Mouse (Mus musculus) layer of hippocampus, adult 9-11 months (tissue): ENCODE measurements around the gene Gvin1.
A peak's percentile ranks its signal among the peaks of the same experiment; 100 is the strongest.
"Not testable (repeated sequence)": the region's sequence is repeated elsewhere in the genome, so short reads cannot be mapped to it uniquely, and the experiment has no call there.

Experiments used
- DNase-seq: peaks from one replicate; pipeline ENCODE4 v3.0.0; 2022

The Gvin1 gene

DNA sequence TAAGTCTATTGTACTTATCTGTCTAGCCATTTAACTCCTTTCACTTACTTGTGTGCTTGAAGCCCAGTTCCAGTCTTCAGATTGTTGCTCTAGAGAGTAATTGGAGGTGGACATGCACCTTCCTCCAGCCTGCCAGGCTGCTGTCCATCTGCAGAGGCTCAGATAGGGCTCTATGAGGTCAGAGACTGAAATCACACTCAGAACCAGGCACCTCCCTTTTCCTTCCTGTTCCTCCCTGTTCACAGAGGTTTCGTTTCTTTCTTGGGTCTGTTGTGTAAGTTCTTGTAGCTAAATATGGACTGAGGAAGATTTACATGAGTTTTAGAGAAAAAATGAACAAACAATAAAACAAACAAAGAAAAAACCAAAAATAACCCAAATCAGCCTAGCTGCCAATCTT is at the start of gene Gvin1:
Gene Gvin1 (minus strand): TSS at position 150 of the 400 bp plus-strand sequence.
- DNase-seq = peak; percentile 36

GRCm38 (mm10) chr7:106251844-106252517 is 36.9 kb upstream of the Gvin1 start:
- no peak for DNase-seq

DNA sequence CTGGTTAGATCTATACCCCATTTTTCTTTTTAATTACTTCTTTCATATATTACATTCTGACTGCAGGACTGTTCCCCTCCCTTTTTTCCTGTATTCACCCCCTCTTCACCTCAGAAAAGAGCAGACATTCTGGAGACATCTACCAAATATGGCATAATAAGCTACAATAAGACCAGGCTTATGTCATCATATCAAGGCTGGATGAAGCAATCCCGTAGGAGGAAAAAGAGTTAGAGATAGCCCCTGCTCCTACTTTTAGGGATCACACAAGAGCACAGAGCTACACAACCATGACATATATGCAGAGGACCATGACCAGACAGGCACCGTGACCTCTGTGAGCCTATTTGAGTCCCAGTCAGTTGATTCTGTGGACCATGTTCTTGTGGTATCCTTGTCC is 33.8 kb upstream of the Gvin1 start:
- no peak for DNase-seq

DNA sequence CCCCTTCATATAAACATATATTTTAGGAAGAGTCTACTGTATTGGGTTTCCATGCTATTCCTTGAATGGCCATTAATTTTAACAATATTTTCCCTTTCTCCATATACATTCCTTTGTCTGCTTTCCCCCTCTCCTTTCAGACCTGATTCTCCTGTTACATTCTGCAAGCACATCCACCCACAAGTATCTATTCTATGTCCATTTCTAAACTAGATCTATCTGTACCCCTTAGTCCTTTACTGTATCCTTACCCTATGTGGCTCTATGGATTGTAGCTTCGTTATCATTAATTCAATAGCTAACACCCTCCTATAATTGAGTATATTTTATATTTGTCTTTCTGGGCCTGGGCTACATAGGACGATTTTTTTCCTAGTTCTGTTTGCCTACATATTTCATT is 33.1 kb upstream of the Gvin1 start:
- DNase-seq = no peak

DNA sequence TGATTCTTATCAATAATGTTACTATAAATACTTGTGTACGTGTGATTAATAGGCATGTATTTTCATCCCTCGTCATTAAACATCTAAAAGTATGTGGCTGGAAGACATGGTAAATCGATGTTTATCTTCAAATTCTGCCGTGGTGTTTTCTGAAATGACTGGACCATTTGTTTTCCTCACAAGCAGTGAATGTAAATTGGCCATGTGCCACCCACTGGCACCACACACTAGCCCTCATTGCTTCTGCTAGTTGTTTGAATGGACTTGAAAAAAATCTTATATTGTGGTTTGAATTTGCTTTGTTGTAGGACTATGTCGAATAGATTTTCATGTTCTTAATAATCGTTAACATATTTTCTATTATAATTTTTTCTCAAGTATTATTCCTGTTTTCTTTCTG is 30.5 kb upstream of the Gvin1 start:
- no peak for DNase-seq

- DNase-seq = not testable (repeated sequence)
Observed at GRCm38 (mm10) chr7:106240484-106241275, 25.6 kb upstream of the Gvin1 start.

DNA sequence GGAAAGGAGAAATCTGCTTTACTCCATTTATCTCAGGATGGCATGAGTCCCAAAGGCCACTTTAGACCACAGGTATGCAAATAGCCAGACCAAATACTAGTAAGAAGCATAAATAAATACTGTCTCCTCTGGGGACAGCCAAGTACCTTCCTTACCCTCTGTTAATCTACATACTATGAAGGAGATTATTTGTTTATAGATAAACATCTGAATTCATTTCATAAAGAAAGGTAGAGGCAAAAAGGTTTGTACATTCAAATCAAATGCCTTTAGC is 22.0 kb upstream of the Gvin1 start:
- DNase-seq = no peak

GRCm38 (mm10) chr7:106236327-106237191 is 21.4 kb upstream of the Gvin1 start:
- no peak for DNase-seq

- no peak for DNase-seq
Observed at GRCm38 (mm10) chr7:106235596-106235995, 20.5 kb upstream of the Gvin1 start.

GRCm38 (mm10) chr7:106215910-106216309 is 784 bp upstream of the Gvin1 start:
- not testable (repeated sequence) for DNase-seq

DNA sequence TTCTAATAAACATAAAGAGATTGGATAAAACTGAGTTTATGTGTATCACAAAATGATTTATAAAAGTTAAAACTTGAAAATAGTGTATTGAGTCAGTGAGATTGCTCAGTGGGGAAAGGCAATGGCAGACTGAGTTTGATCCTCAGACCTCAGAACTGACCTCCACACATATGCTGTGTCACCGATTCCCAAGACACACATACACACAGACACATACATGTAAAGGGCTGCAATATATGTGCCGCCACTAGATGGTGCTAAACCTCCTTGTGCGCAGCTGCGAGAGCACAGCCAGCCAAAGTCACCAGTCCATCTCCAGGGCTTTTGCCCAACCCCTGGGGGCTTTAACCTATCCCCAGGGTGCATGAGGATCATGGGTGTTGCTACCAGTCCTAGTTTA is 1.4 kb downstream of the Gvin1 start:
- DNase-seq = not testable (repeated sequence)

GRCm38 (mm10) chr7:106206630-106207029 is 8.5 kb downstream of the Gvin1 start:
- not testable (repeated sequence) for DNase-seq

GRCm38 (mm10) chr7:106177065-106177464 is 38.1 kb downstream of the Gvin1 start:
- not testable (repeated sequence) for DNase-seq

DNA sequence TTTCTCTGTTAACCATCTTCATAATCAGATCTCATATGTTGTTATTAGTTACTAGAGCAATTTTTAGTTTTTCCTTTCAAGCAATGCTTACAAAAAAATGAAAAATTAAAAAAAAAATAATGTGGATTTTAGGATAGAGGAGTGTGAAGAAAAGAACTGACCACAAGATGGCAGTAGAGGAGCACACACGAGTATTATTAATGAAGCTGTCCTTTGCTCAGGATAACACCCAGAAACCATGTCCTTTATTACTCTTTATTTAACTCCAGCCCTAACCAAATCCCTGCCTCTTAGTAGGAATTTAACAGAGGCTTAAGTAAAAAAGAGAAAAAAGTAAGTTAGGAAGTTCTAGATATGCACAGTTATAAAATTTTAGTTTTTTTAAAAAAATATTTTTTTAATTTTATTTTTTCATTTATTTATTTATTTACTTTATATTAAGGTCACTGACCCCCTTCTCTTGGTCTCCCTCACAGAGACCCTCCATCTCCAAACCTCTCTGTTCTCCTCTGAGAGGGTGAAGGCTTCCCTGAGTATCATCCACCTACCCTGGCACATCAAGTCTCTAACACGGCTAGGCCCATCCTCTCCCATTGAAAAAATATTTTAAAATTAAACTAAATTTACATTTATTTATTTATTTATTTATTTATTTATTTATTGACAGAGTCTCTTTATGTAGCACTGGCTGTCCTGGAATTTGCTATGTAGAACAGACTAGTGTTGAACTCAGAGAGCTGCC is 69.9 kb downstream of the Gvin1 start:
- DNase-seq = not testable (repeated sequence)

GRCm38 (mm10) chr7:106141128-106141895 is 73.8 kb downstream of the Gvin1 start:
- DNase-seq = not testable (repeated sequence)

DNA sequence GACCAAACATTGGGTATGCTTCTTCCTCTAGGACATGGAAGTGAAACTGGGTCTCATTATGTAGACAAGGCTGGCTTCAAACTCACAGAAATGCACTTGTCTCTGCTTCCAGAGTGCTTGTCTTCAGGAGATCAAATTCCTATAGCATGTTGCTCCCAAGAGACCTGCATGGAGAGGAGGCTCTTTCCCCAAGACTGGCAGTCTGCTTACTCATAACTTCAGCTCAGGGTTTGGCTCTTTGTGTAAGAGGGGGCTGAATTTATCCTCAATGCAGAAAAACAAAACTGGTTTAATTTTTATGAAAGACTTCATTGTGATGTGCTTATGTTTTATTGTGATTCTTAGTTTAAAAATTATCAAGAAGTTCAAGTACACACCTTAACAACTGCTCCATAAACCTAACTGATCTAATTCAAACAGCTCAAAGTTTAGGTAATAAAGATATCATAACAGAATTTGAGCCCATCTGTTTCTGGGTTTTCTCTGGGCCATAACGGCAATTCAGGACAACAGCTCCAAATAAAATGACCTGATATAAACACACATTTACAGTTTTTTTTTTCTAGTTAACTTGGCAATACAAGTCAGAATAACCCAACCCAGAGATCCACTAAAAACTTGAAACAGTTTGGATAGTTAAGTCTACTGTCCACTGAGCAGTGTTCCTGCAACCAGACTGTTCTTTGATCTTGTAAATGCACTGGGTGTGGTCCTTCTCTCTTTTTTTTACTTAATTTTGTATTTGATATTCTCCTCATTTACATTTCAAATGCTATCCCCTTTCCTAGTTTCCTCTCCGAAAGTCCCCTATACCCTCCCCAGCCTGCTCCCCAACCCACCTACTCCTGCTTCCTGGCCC is 97.8 kb downstream of the Gvin1 start:
- DNase-seq = not testable (repeated sequence)
